Mouse (Mus musculus) C3H10T1/2 (cell line): Measurements from ENCODE around the gene Rhd. TPM values are rescaled to one million over a fixed set of nuclear protein-coding genes. Genes with fewer than 3 reads are reported as not detected.

ENCODE experiments used
- polyA plus RNA-seq, 2 experiments: library from polyadenylated mRNA; unstranded; fragments of >200 nt; fragmentation: generic; extraction: Trizol; gene quantifications; one replicate each; pipeline ENCODE4 v1.2.1; 2012; ENCODE audit warnings: missing spikeins in 2 of 2

Rhd gene
- polyA plus RNA-seq, result under 1 TPM; 0.18 to 0.81 TPM

DNA sequence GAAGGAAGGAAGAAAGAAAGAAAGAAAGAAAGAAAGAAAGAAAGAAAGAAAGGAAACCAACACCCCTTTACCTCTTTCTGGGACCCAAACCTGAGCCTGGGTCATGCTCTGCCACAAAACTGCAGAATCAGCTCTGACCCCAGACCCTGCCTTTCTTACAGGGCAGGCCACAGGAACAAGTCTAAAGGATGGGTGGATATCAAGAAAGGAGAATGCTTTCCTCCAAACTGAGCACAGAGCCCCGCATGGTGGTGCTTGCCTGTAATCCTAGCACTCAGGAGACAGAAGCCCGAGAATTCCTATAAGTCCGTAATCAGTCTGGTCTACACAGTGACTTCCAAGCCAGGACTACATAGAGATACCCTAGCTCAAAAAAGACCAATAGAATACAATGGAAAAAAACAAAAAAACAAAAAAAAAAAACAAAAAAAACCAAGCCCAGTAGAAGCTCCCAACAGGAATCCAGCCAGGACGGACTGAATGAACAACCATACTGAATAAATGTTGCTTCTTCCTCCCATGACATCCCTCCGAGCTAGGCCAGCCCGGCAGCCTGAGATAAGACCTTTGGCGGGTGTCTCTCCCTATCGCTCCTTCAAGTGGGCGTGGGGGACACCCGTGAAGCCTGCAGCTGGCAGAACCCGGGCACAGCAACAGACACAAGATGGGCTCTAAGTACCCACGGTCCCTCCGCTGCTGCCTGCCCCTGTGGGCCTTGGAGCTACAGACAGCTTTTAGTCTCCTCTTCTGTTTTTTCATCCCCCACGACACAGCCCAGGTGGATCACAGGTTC lies at the start of gene Rhd:
Rhd (plus strand) TSS at position 600 of the 793 bp plus-strand sequence.

DNA sequence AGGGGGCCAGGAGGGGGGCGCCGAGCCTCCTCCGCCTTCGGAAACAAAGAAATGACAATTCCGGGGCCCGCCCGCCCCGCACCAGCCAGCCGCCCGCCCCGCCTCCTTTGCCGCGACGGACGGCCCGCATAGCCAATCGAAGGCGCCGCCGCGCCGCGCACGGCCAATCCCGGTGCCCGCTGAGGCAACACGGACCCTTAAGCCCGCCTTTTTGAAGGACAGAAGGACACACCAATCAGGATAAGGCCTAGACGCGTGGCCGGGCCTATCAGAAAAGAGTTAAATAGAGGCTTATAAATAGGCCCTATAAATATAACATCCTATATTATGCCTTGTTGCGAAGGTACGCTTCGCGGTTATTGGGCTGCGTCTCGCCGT lies 11.1 kb upstream of the Rhd start, which contains the start of gene Maco1:
Maco1 (minus strand) TSS at position 87 of the 378 bp plus-strand sequence.

DNA sequence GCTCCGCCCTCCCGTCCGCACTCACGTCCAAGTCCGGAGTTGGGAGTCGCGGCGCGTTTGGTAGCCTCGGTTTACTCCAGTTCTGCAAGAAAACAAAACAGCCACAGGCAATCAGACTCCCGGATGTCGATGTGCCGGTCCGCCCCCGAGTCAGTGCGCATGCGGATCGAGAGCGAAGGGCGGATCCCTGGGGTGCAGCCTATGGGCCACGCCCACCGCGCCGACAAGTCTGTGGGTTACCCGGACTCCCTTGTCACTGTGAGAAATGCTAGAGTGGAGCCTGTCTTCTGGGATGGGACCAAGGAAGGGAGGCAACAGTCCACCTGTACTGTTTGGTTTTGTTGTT lies 50.5 kb downstream of the Rhd start, which contains the start of gene Tmem50a:
Tmem50a (minus strand) TSS at position 161 of the 346 bp plus-strand sequence.

DNA sequence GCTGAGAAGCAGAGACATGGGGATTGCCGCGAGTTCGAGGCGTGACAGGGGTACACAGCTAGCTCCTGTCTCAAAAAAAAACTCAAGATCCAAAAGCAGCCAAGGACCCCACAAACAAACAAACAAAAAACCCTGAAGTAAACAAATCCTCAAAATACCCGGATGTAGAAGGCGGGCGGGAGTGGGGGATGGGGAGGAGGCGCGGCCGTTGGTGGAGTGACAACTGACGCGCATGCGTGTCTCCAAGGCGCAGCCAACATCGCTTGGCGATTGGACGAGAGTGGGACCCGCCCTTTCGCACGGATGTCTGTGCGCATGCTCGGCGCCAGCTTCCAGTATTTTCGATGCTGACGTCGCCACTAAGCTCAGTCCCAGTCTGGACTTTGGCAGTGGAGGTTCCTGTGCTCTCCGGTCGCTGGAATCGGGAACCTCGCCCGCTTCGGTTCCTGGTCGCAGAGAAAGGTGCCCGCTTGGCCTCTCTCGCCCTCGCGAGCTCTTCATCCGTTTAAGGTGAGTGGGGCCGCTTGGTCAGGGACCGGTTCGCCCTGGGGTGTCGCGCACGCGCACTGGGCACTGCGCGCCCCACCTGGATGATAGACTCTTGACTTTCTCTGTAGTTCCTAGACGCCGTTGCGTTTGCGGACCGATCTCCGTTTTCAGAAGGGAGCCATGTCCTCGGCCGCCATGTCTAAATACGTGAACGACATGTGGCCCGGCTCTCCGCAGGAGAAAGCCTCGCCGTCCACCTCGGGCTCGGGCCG lies 59.1 kb downstream of the Rhd start, which contains the start of gene Rsrp1:
Rsrp1 (plus strand) TSS at position 335 of the 761 bp plus-strand sequence.

DNA sequence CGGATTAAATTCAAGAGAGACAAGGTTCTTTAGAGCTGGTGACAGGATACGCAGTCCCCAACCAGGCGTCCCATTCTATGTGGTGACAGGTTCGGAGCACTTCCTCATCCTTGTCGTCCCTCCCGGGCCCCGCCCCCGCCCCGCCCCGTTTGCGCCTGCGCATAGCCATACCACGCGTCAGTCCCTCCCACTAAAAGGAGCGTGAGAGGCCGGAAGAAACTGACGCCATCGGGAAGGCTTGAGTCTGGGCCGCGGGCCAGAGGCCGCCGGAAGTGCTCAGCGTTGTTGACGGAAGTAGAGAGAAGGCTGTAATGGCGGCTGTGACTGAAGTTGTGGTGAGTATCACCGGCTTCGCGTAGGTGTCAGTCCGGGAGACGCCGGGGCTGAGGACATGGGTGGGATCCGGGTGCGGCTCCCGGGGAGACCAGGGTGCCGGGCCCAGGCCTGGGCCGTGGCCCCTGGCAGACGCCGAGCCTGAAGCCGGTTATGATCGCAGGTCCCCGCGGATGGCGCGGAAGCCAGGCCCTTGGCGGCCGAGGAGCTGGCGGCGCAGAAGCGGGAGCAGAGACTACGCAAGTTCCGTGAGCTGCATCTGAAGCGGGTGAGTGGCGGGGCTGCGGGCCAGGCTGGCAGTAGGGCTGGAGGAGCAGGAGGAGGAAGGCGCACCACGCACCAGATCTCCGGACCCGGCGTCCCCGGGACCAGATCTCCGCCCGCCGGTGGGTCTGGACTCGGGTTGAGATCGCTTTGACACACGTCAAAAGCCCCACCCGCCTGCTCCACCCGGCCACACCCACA lies 66.5 kb downstream of the Rhd start, which contains the start of gene Syf2:
Syf2 (plus strand) TSS at position 215 of the 798 bp plus-strand sequence.

Other genes starting within 250 kb of the Rhd start
- gene Man1c1, start 160.2 kb upstream of the Rhd start, polyA plus RNA-seq, result 10 to 100 TPM in 1 of 2 experiments, under 1 TPM in 1; 0.80 to 20.9 TPM
- gene Ldlrap1, start 96.5 kb upstream of the Rhd start, polyA plus RNA-seq, result 10 to 100 TPM in 1 of 2 experiments, 1 to 10 TPM in 1; 9.8 to 16.4 TPM
- gene Maco1, start 11.2 kb upstream of the Rhd start, polyA plus RNA-seq, result 10 to 100 TPM in 1 of 2 experiments, 1 to 10 TPM in 1; 2.5 to 22.3 TPM
- gene Tmem50a, start 50.5 kb downstream of the Rhd start, polyA plus RNA-seq, result 100 to 1,000 TPM in 1 of 2 experiments, 10 to 100 TPM in 1; 47.3 to 146 TPM
- gene Rsrp1, start 59.1 kb downstream of the Rhd start, polyA plus RNA-seq, result 10 to 100 TPM in 1 of 2 experiments, 1 to 10 TPM in 1; 7.8 to 80.6 TPM
- 10 to 100 TPM; 23.0 to 44.1 TPM for gene Syf2, start 66.4 kb downstream of the Rhd start, polyA plus RNA-seq